ENCODE assay signal across 7 mouse cellular contexts in genomic region chr2:59881831-59882741, GRCm38 (mm10). TPM values are rescaled to one million over a fixed set of nuclear protein-coding genes. Genes with fewer than 3 reads are reported as not detected.
DNase-seq lines count a peak whose midpoint lies in the region; ATAC-seq lines count a peak whose summit lies in the region.

Gene Wdsub1, minus strand, starts transcription at chr2:59882591.

- no peaks in the 10 kb centered on the region for H3K4me1 ChIP-seq in intestine, embryonic 16.5 days (ENCODE audit: control insufficient read depth, insufficient read depth, low read length)
- H3K4me1 ChIP-seq in midbrain, embryonic 11.5 days (ENCODE audit: control insufficient read depth, insufficient read depth, low read length), result 0 out of 2 replicates have a peak, but pooled peaks cover 3% of the 10 kb centered on the region

- H3K36me3 ChIP-seq in intestine, embryonic 16.5 days (ENCODE audit: control insufficient read depth, insufficient read depth, low read length), result no peaks in the 10 kb centered on the region
- no peaks in the 10 kb centered on the region for H3K36me3 ChIP-seq in midbrain, embryonic 11.5 days (ENCODE audit: control insufficient read depth, insufficient read depth, low read length)

- H3K27me3 ChIP-seq in intestine, embryonic 16.5 days (replicated peaks; ENCODE audit: control insufficient read depth, insufficient read depth, low read length), result no peaks in the 10 kb centered on the region
- H3K27me3 ChIP-seq in midbrain, embryonic 11.5 days (ENCODE audit: control insufficient read depth, insufficient read depth, low read length), result no peaks in the 10 kb centered on the region

- H3K9me3 ChIP-seq in intestine, embryonic 16.5 days (ENCODE audit: control insufficient read depth, low read length), result no peaks in the 10 kb centered on the region
- H3K9me3 ChIP-seq in midbrain, embryonic 11.5 days (ENCODE audit: control insufficient read depth, low read length), result no peaks in the 10 kb centered on the region

- intact Hi-C loops in left cerebral cortex, postnatal 36 days (cut with DNase I), result no loop called here

- peak within 1 kb of the TSS; percentile 55 for H3K4me2 ChIP-seq in intestine, embryonic 16.5 days (ENCODE audit: low read depth, low read length)
- peak within 1 kb of the TSS; percentile 86 for H3K4me2 ChIP-seq in midbrain, embryonic 11.5 days

- peak; percentile 96 for DNase-seq in adrenal gland, adult 2 months
- peak; percentile 86 for DNase-seq in embryo, embryonic 11.5 days (ENCODE audit: low read depth, low spot score)
- DNase-seq in gastrocnemius, postnatal 4 days (ENCODE audit: low spot score in 2 of 2), result peak; percentile 84 to 95
- DNase-seq in left cerebral cortex, postnatal 36 days (ENCODE audit: low spot score in 2 of 2), result peak; percentile 89 to 92
- peak; percentile 99 for DNase-seq in midbrain, embryonic 11.5 days (ENCODE audit: low spot score, missing footprints)
- peak; percentile 94 for DNase-seq in skeletal muscle tissue, adult 2 months (ENCODE audit: low read depth, low spot score)

- H3K4me3 ChIP-seq in intestine, embryonic 16.5 days (ENCODE audit: low read length), result peak within 1 kb of the TSS; percentile 77
- peak within 1 kb of the TSS; percentile 67 for H3K4me3 ChIP-seq in midbrain, embryonic 11.5 days (ENCODE audit: low read depth, low read length)

- H3K27ac ChIP-seq in intestine, embryonic 16.5 days (ENCODE audit: low read length), result peak within 1 kb of the TSS; percentile 57
- H3K27ac ChIP-seq in midbrain, embryonic 11.5 days (ENCODE audit: low read depth, low read length), result no peak within 1 kb of the TSS

- peak; percentile 97 for ATAC-seq in intestine, embryonic 16.5 days
- ATAC-seq in midbrain, embryonic 11.5 days (ENCODE audit: low FRiP score), result peak; percentile 98

- WGBS in intestine, embryonic 16.5 days, result 4% methylated on average over 57 of the region's 57 CpGs
- WGBS in midbrain, embryonic 11.5 days, result 6% methylated on average over 57 of the region's 57 CpGs

- peak within 1 kb of the TSS; percentile 80 for H3K9ac ChIP-seq in intestine, embryonic 16.5 days (ENCODE audit: low read depth, low read length)
- peak within 1 kb of the TSS; percentile 66 for H3K9ac ChIP-seq in midbrain, embryonic 11.5 days (ENCODE audit: low read length)

RNA-seq across cellular contexts. Expression of gene Wdsub1, which starts in this region (rescaled TPM):
- 10 to 100 TPM; 12.6 to 23.5 TPM for total RNA-seq in adrenal gland, adult 2 months (2021)
- polyA plus RNA-seq in adrenal gland, adult 2 months (2012; rRNA removed), result 76.3 and 87.6 TPM in 2 replicates
- 10 to 100 TPM; 24.3 to 25.3 TPM for total RNA-seq in gastrocnemius, postnatal 4 days (2021)
- polyA plus RNA-seq in intestine, embryonic 16.5 days (2015; fragmentation: Nextera tagmentation; extraction: Ambion mirVana), result 36.8 and 38.1 TPM in 2 replicates
- 10 to 100 TPM; 16.3 to 16.4 TPM for total RNA-seq in left cerebral cortex, postnatal 36 days (2021)
- polyA plus RNA-seq in midbrain, embryonic 11.5 days (2014; fragmentation: Nextera tagmentation; extraction: Ambion mirVana), result 18.5 and 19.2 TPM in 2 replicates
